Mouse (Mus musculus): ENCODE measurements at regions not wholly inside any gene's neighbourhood (a gene's known extent, or its start where the extent isn't known, plus 50 kb on each side); places are given as distances from the start of the nearest gene placed in this dataset.
"Not testable (repeated sequence)": the region's sequence is repeated elsewhere in the genome, so short reads cannot be mapped to it uniquely, and the experiment has no call there.

DNA sequence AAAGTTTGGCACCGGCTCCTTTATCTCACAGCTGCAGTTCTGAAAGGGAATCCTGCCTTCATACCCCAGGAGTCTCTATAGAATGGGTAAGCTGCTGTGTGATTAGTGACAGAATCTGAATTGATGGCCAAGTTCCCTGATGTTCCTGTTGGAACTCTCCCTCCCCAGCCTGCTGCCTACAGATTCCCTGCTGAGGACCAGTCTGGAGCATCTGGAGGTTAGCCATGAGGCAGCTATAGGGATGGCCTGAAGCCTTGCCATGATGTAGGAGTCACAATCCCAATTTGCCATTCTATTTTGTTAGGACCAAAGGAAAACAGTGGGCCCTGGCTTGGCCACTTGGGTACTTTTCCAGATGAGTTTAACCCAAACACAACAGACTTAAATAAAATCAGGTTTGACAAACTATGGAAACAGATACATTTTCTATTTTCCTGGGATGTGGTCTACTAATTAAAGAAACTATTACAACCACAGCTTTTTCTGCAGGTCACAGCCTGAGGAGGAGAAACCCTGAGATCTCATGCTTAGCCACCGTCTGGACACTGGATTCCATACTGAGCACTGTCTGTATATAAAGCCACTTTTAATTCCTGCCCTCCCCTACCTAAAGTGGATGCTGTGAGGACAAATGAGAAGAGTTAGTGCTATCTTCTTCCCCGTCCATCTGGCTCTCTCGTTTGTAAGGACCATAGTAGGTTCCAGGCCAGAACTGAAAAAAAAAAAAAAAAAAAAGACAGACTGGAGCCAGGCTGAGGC, 349.5 kb upstream of the Tbl1xr1 start:
- peak; percentile 92 for DNase-seq (ENCODE audit: low read depth, low spot score)

GRCm38 (mm10) chr3:21728019-21728418, 348.4 kb upstream of the Tbl1xr1 start:
- DNase-seq (ENCODE audit: low read depth, low spot score) = no peak

DNA sequence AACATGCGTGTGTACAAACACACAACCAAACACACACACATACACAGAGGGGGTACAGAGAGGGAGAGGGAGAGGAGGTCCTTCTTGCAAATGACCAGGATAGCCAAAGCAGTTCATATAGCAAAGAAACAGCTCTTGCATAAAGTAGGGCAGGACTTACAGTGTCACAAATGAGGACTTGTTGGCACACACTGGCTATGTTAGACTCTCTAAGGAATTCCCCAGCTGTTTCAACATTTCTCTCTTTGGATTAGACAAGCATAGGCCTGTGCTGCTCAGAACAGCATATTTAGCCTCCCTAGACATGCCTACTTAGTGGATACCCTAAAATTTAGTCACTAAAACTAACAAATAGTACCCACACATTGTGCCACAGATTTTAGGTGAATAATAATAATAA, 347.1 kb upstream of the Tbl1xr1 start:
- DNase-seq (ENCODE audit: low read depth, low spot score) = no peak

- DNase-seq (ENCODE audit: low read depth, low spot score) = not testable (repeated sequence)
Observed at GRCm38 (mm10) chr3:21735688-21736087, 340.8 kb upstream of the Tbl1xr1 start.

DNA sequence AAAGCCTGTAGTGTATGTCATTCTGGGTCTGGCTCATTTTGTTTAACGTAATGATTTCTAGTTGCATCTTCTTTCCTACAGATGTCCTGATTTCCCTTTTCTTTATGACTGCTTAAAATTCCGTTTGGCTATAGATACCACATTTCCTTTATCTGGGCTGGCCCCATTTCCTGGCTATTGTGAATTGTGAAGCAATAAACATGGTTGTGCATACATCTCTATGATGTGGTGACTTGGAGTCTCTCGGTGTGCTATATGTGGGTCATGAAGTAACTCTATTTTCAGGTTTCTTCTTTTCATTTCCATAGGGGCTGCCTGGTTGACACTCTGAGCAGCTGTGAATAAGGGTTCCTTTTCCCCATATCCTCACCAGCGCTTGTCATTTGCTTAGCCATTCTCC, 336.7 kb upstream of the Tbl1xr1 start:
- DNase-seq (ENCODE audit: low read depth, low spot score) = no peak

GRCm38 (mm10) chr3:21744107-21744506, 332.3 kb upstream of the Tbl1xr1 start:
- no peak for DNase-seq (ENCODE audit: low read depth, low spot score)

GRCm38 (mm10) chr3:21760516-21761218, 315.8 kb upstream of the Tbl1xr1 start:
- no peak for DNase-seq (ENCODE audit: low read depth, low spot score)

DNA sequence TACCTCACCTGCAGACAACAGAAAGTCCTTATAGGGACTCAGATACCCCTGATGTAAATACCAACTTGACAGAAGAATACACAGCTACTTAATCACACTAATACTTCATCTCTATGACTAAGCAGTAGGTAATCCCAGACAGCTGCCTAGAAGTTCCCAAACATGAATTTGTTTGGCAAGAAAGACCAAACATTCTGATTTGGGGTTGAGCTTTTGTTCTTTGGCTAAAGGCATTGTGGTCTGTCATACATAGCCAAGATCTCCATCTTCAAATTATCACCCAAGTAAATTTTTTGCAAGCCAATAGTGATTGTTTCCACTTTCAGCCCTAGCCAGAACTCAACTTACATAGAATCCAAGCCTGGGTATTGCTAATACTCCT, 315.2 kb upstream of the Tbl1xr1 start:
- no peak for DNase-seq (ENCODE audit: low read depth, low spot score)

- DNase-seq (ENCODE audit: low read depth, low spot score) = no peak
Observed at GRCm38 (mm10) chr3:21761909-21762308, 314.5 kb upstream of the Tbl1xr1 start.

- no peak for DNase-seq (ENCODE audit: low read depth, low spot score)
Observed at GRCm38 (mm10) chr3:21768081-21768480, 308.4 kb upstream of the Tbl1xr1 start.

DNA sequence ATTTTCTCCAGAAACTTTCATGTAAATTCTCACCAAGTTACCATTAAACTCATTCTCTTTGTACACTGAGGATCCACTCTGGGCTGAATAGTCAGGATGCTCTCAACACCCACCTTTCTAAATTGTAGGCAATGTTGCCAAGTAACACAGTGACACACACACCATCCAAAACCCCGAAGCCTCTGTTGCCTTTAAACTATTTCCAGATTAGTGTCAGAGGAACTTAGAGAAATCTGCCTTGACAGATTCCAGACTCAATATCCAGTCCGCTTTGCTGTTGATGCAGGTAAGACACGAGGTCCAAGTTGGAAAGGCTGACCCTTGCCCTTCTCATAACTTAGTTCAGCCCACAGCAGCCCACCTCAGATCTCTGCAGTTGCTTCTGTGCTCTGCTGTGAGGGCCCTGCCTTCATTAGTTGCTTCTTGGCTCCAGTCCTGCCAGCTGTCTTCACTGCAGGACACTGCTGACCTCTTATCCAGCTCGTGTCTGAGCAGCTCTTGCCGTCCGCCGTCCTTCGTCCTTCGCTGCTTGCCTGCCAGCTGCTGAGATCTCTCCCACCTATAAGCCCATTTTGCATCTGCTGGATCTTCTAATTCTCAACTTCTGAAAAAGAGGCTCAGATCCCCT, 306.4 kb upstream of the Tbl1xr1 start:
- DNase-seq (ENCODE audit: low read depth, low spot score) = peak; percentile 23

DNA sequence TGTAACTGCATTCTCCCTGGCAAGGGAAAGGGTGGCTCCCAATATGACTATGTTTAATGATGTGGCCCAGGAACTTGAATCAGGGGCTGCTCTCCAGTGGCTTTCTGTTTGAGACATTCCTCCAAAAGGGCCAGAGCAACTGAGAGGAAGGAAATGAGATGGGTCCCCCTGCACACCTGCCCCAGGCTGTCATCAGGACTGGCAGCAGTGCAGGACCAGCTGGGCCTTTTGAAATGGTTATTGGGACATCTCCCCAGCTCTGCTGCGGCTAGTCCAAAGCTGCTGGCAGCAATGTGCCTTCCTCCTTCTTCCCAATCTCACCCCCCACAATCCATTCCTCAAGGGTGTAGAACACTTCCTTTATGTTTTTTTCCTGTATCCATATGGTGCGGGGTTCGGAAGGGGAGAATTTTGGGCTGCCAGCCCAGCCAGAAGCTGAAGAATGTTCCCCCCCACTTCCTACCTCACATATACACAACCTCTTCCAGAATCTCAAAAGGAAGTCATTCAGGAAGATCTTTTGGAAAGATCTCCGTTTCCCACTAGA, 304.6 kb upstream of the Tbl1xr1 start:
- peak; percentile 72 for DNase-seq (ENCODE audit: low read depth, low spot score)

GRCm38 (mm10) chr3:21774172-21774842, 302.1 kb upstream of the Tbl1xr1 start:
- DNase-seq (ENCODE audit: low read depth, low spot score) = no peak

DNA sequence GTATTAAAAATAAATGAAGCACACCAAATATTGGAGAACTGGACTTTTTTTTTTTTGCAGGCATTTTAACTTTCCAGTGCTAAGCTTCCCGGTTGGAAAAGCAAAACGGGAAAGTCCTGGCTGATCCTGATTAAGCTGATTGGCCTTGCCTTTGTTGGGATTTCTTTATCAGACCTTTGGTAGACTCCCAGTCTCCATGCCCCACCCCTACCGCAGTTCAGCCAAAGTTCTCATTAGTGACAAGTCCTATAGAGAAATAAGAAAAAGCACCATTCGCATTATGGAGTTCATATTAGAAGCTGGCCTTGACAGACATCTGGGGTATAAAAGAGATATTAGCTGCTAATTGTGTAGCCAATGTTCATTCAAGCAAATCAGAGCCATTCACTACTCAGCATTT, 297.7 kb upstream of the Tbl1xr1 start:
- no peak for DNase-seq (ENCODE audit: low read depth, low spot score)

GRCm38 (mm10) chr3:21791983-21792631, 284.3 kb upstream of the Tbl1xr1 start:
- no peak for DNase-seq (ENCODE audit: low read depth, low spot score)

DNA sequence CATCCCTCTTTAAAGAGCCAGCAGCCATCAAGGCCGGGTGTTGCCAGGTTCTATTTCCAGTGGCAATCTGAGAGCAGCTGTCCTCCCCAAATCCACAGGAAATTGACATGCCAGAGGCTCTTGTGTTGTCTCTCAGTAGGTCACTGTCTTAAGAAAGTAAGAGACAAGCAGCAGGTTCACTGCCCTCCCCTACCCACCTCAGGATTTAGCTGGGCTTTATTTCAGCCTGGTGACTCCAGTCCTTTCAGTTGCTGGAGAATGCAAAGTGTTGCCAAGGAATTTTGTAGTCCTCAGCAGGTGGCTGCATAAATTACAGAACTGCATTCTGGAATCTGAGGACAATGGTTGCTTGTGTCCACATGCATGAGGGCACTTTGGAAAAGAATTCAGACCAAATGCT, 278.3 kb upstream of the Tbl1xr1 start:
- peak; percentile 59 for DNase-seq (ENCODE audit: low read depth, low spot score)

DNA sequence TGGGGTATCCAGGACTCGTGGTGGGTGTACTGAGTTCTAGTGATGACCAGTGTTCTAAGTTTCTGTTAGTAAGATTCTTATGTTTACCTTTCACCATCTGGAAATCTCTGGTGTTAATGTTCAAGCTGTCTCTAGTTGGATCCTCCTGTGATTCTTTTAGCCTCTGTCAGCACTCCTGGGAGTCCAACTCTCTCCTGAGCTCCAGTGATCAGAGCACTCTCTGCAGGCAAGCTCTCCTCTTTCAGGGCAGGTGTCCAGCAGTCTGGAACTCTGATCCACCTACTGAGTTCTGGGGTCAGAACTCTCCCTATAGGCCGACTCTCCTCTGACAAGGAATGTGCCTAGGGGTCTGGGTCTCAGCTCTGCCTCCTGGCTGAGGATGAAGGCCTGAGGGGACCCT, 272.6 kb upstream of the Tbl1xr1 start:
- DNase-seq (ENCODE audit: low read depth, low spot score) = not testable (repeated sequence)

- DNase-seq (ENCODE audit: low read depth, low spot score) = no peak
Observed at GRCm38 (mm10) chr3:21806494-21807157, 269.8 kb upstream of the Tbl1xr1 start.

DNA sequence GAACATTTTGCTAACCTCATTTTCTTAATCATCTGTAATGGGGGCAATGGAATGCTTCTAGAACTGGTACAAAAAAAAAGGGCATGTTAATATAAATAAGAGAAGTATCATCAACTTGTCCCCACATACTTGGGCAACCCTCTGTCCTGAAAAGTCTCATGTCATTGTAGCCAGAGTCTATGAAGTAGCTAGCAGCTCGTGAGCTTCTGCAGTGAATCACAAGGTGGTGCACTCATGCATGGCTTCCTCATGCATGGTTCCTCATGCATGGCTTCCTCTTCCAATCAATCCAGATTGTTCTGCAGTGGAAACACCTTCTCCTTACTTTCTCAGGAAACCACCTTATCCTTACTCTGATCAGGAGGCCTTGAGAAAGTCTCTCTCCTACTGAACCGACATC, 267.9 kb upstream of the Tbl1xr1 start:
- DNase-seq (ENCODE audit: low read depth, low spot score) = no peak

DNA sequence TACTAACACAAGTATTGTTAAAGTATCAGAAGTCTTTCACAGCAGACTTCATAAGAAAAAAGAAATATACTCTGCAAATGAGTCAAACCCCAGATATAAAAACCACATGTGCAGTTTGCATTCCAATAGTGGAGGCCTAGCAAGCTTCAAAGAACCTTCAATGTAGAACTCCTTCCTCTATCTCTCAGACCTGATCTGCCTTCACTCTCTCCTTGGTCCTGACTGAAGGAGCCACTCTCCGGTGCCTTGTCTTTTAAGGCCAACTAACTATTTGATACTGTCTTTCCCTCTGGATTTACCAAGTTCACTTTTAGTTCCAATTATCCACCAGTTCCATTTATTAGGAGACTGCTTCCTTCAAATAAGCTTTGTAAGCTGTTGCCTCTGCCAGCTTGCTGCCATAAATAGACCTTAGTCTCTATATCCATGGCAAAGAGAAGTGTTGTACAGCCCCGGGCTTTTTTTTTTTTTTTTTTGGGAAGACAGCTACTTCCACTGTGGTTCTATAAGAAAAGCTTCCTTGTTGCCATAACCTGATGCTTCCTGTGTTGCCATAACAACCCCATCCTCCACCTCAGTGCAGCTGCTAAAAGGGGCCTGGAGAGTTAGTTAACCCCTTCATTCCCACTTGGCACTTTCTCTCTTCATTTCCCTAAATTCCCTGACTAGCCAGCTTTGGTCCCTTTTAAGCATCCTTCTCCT, 266.5 kb upstream of the Tbl1xr1 start:
- DNase-seq (ENCODE audit: low read depth, low spot score) = peak; percentile 66
